Mouse (Mus musculus) olfactory bulb, adult 2 months (tissue): ENCODE data around the gene Cnpy1.

ENCODE experiments used
- CTCF ChIP-seq: fragments of 200-500 bp; IDR thresholded peaks from 2 replicates; pipeline ENCODE4 v1.5.1; 2012; ENCODE audit warnings: low read depth, mild to moderate bottlenecking, low read length, moderate library complexity; ENCODE audit not compliant: insufficient read depth
- POLR2A ChIP-seq: fragments of 200-500 bp; IDR thresholded peaks from 2 replicates; pipeline ENCODE4 v1.6.1; 2012; ENCODE audit warnings: mild to moderate bottlenecking, low read depth, low read length, moderate library complexity; ENCODE audit not compliant: insufficient read depth

GRCm38 (mm10) chr5:28251211-28251764 is 5.7 kb upstream of the Cnpy1 start:
- TF ChIP-seq CTCF (no peak), POLR2A (no peak)
